Mouse (Mus musculus): ENCODE results near the gene Trmt1.

GRCm38 (mm10) chr8:84658951-84659350 lies 27.2 kb upstream of the Trmt1 start:
- TF ChIP-seq CTCF (IDR thresholded peaks at IDR 0.05; ENCODE audit: insufficient read depth, low read length) (no peak), POLR2A (IDR thresholded peaks at IDR 0.05; ENCODE audit: borderline replicate concordance, extremely low read depth, low read depth, low read length) (no peak)

All from lung, adult 2 months (tissue).